Mouse (Mus musculus): ENCODE measurements around the gene Irx2. TPM values are rescaled to one million over a fixed set of nuclear protein-coding genes. Genes with fewer than 3 reads are reported as not detected.

Irx2 gene
- total RNA-seq, 4 experiments from 2014 or later: 0.27 TPM; not detected in 3

DNA sequence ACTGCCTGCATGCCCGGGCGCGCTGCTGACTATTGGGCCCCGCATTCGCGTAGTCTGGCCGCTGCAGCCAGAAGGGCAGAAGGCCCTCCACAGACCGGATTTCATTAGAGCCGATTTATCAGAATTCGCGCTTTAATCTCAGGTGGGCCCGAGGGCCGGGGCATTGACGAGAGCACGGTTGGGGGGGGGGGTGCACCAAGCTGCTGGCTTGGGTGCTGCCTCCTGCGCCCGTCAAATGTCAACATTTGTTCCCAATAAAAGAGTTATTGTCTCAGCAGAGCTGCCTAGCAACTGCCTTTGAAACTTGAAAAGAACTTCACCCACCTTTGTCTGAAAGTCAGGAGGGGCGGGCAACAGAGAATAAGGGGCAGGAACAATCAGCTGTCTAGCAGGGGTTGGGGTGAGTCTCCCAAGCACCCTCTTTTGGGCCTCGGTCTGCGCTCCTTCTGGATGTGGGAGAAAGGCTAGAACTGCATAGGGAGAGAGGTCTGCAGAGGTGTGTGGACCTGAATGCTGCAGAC lies 7.8 kb downstream of the Irx2 start:
- DNase-seq (ENCODE audit: low spot score in 2 of 2): no peak

DNA sequence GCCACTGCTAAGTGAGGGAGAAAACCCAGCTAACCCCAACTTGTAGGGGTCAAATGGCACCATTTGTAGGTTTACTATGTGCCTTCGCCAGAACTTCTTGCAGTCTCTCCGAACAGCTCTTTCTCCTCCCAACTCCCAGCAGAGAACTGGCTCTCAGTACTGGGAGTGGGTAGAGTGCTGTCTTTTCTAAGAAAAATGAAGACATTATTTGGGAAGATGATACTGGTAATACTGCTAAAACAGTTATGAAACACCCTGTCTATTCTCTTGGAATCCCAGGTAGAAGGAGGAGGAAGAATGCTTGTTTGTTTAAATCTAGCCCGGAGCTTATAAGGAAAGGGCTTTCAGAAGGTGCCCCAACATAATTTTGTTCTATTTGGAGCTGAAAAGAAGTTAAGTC lies 8.9 kb downstream of the Irx2 start:
- no peak for DNase-seq (ENCODE audit: low spot score in 2 of 2)

DNA sequence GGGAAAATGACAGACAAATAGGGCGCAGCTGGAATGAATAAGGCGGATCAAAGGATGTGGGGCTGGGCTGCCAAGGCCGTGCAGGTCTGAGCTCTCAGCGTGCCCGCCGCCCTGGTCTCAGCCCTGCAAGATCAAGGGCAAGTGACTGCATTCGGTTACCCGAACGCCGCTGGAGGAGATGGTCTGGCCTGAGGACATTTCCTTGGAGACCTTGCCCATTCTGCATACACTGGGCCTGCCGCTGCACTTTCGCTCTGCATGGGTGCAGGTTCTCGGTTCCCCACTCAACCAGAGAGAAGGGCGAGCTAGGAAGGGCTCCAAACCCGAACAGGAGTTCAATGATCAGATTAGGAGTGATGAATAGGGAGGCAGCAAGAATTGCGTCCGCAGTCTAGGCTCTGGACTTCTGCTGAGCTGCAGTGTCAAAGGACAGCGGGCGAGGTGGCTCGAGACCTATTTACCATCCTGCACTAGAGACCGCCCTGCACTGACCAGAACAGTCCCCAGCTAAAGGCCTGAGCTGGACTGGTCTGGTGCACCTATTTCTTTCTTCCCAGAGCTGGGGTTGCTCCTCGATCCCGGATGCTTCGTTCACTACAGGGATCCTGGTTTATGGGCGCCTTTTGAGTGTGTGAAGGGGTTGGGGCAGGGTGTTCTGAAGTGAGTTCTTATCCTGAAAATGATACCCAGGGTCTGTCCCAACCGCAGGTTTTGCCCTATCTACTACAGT lies 9.9 kb downstream of the Irx2 start:
- no peak for DNase-seq (ENCODE audit: low spot score in 2 of 2)

GRCm38 (mm10) chr13:72639441-72640130 lies 11.0 kb downstream of the Irx2 start:
- DNase-seq (ENCODE audit: low spot score in 2 of 2): no peak

DNA sequence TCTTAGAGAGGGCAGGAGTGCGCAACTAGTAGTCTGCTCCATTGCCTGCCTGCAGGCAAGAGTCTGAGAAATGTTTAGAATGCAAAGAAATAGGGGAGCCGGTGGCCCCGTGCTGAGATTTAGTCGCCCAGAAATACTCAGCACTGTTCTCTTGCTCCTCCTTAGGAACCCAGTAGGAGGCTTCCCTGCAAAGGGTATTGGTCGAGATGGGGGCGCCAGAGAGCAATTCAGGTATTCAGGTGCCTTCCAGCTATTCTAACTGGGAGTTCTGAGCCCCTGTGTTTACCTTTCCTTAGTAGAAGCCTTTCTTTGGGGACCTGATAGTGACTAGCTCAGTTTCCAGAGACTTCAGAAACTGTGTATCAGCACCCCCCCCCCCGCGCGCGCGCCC lies 11.5 kb downstream of the Irx2 start:
- DNase-seq (ENCODE audit: low spot score in 2 of 2): no peak

GRCm38 (mm10) chr13:72656447-72656846 lies 27.8 kb downstream of the Irx2 start:
- no peak for DNase-seq (ENCODE audit: low spot score in 2 of 2)

DNA sequence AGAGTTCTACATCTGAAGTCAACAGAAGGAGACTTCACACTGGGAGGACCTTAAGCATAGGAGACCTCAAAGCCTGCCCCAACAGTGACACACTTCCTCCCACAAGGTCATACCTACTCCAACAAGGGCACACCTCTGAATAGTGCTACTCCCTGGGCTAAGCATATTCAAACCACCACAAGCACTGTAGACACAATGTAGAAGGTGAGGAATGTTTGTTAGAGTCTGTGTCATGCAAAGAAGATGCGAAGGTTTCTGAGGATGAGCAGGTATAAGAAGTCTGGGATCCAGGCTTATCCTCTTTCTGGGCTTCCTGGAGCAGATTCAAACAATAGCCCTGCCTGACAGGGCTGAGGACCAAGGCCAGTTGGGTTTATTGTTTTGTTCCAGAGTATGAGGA lies 47.2 kb downstream of the Irx2 start:
- DNase-seq (ENCODE audit: low spot score in 2 of 2): no peak

Measured in layer of hippocampus, adult 8-10 months (tissue).